Mouse (Mus musculus): Measurements from ENCODE around the gene Traf7.

Gene Traf7

DNA sequence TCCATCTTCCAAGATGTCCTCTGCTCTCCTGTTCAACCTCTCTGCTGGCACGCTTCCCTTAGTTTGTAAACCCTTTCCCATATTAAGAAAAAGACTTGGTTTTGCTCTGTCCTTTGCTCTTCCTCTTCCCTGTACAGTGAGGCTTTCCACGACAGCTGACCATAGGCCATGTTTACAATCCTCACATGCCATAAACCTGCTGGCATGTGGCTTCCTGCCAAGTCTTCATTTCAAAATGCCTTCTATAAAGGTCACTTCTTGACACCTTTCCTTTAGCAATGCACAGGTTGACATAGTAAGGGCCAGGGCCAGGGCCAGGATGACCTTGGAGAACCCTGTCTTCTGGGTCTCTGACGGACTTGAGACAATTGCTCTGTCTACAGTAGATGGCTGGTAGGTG is 18.5 kb upstream of the Traf7 start:
- no peak for DNase-seq (ENCODE audit: extremely low read depth, low read depth)

DNA sequence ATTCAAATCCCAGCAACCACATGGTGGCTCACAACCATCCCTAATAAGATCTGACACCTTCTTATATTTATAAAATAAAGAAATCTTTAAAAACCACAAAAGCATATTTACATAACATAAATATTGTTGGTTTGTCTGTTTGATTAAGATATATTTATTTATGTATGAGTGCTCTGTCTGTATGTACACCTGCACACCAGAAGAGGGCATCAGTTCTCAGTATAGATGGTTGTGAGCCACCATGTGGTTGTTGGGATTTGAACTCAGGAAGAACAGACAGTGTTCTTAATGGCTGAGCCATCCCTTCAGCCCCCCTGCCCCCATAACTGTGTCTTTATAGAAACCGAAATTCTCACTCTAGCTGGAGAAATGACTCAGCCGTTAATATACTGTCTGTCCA is 17.5 kb upstream of the Traf7 start:
- DNase-seq (ENCODE audit: extremely low read depth, low read depth), result no peak

- DNase-seq (ENCODE audit: extremely low read depth, low read depth), result no peak
Measured at GRCm38 (mm10) chr17:24544613-24545012, 16.9 kb upstream of the Traf7 start.

- DNase-seq (ENCODE audit: extremely low read depth, low read depth), result no peak
Measured at GRCm38 (mm10) chr17:24540375-24540774, 12.6 kb upstream of the Traf7 start.

- DNase-seq (ENCODE audit: extremely low read depth, low read depth), result no peak
Measured at GRCm38 (mm10) chr17:24538950-24539349, 11.2 kb upstream of the Traf7 start.

DNA sequence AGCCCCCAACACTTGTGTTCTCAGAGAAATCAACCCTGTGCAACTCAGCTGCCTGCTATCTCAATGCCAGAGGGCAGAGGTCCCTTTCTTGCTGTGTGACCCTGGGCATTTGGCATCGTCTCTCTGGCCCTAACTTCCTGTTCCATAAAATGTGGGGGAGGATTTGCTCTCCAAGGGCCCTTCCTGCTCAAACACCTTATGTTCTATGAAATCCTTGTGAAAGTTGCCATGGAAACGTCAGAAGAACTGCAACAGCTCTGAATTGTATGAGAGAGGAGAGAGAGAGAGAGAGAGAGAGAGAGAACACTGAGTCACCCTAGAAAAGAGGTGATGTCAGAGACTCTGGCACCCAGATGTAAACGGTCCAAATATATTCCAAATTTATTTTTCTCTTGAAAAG is 9.8 kb upstream of the Traf7 start:
- DNase-seq (ENCODE audit: extremely low read depth, low read depth), result no peak

- no peak for DNase-seq (ENCODE audit: extremely low read depth, low read depth)
Measured at GRCm38 (mm10) chr17:24535300-24535699, 7.6 kb upstream of the Traf7 start.

DNA sequence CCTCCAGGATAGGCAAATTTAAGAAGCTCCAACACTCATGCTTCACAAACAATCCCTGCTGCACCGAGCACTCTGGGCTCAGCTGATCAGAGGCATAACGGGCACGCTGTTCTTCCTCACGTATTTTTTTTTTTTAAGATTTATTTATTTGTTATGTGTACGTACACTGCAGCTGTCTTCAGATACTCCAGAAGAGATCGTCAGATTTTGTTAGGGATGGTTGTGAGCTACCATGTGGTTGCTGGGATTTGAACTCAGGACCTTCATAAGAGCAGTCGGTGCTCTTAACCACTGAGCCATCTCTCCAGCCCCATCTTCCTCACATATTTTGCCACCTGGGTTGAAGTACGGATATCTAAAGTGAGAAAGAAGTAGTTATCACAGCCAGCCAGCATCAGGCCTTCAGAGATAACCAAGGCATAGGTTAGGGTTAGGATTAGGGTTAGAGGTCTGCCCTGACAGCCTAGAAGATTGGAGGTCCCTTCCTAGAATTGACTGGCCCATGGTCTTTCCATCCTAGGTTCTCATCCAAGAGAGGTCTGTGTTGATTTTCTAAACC is 6.5 kb upstream of the Traf7 start, which contains the start of gene Rab26:
TSS of gene Rab26 (minus strand) at position 51 of the 559 bp plus-strand sequence.
- DNase-seq (ENCODE audit: extremely low read depth, low read depth), result no peak

GRCm38 (mm10) chr17:24533099-24533992 is 5.6 kb upstream of the Traf7 start:
- peak; percentile 77 for DNase-seq (ENCODE audit: extremely low read depth, low read depth)

- no peak for DNase-seq (ENCODE audit: extremely low read depth, low read depth)
Measured at GRCm38 (mm10) chr17:24532045-24532444, 4.3 kb upstream of the Traf7 start.

- DNase-seq (ENCODE audit: extremely low read depth, low read depth), result no peak
Measured at GRCm38 (mm10) chr17:24531064-24531463, 3.3 kb upstream of the Traf7 start.

DNA sequence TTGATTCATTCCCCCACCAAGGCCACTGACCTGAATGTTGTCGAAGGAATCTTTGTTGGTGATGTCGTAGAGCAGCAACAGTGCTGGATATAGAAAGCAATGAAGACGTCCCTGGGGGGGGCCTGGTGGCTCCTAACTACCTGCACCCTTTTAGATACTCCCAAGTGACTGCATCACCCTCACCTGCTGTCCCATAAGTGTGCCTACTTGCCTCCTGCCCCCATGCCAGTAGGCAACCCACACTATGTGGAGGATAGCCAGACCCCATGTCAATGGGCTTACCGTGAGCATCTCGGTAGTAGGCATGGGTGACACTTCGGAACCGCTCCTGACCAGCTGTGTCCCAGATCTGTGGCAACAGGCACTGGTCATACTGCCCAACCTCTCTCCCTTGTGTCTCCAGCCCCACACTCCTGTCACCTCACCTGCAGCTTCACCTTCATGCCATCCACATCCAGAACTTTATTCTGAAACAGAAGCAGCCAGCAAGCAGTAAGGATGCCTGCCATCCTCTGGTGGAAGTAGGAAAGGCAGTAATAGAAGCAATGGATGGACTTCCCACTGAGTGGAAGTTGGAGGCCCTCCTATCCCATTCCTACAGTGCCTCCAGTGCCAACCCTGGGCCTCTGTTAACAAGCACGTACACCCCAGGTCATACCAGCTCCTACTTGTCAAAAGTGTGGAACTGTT is 2.8 kb upstream of the Traf7 start:
- no peak for DNase-seq (ENCODE audit: extremely low read depth, low read depth)

GRCm38 (mm10) chr17:24529883-24530282 is 2.1 kb upstream of the Traf7 start:
- DNase-seq (ENCODE audit: extremely low read depth, low read depth), result no peak

- DNase-seq (ENCODE audit: extremely low read depth, low read depth), result no peak
Measured at GRCm38 (mm10) chr17:24529007-24529451, 1.3 kb upstream of the Traf7 start.

GRCm38 (mm10) chr17:24528560-24528918 is 801 bp upstream of the Traf7 start:
- DNase-seq (ENCODE audit: extremely low read depth, low read depth), result no peak

DNA sequence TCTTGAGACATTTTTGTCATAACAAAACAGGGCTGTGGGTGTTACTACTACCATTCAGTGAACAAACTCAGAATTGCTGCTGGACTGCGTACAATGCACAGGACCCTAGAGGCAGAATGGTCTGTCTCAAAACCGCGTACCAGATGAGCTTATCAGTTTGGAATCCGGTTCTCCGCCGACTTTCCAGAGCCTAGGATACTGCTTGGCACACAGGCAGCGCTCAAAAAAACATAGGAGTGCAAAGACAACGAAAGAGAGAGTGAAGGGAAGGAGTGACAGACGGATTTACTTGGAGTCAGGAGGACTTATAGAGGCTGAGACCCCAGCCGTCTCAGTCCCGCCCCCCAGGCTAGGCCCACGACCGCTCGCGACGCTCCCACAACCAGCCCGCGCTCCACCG is 423 bp downstream of the Traf7 start:
- no peak for DNase-seq (ENCODE audit: extremely low read depth, low read depth)

GRCm38 (mm10) chr17:24524734-24525133 is 3.0 kb downstream of the Traf7 start:
- DNase-seq (ENCODE audit: extremely low read depth, low read depth), result no peak

DNA sequence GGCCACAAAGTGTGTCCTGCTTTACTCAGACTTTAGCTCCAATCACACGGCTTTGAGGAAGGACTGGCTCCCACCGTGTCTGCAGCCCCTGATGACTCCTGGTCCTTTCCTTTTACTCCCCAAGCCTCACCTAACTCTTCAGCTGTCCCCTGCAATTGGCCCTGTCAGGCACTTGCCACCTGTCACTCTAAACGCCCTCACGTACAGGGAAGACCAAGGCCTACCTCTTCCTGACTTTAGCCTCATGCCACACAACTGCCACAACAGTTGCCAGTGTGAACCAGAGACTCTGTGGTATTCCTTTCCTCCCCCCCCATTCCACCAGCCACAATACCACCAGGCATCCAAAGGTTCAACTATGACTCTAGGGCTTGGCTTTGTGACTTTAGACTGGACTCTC is 7.3 kb downstream of the Traf7 start:
- DNase-seq (ENCODE audit: extremely low read depth, low read depth), result no peak

GRCm38 (mm10) chr17:24514270-24515257 is 13.2 kb downstream of the Traf7 start:
- no peak for DNase-seq (ENCODE audit: extremely low read depth, low read depth)

DNA sequence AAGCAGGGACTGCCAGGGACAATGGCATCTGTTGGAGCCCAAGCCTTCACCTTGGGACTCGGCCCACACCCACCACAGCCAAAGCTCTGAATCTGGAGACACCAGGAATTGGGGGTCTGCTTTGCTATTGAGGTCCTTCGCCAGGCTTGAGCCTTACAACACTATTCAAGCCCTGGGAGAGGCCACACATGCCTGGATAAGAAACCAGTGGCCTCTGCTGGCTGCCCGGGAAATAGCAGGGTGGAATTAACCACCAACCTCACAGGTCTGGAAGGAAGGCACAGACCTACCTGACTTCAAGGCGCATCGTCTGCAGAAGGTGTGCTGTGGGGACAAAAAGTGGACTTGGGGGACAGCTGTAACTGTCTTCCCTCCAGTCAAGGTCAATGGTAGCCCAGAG is 14.1 kb downstream of the Traf7 start:
- no peak for DNase-seq (ENCODE audit: extremely low read depth, low read depth)

- no peak for DNase-seq (ENCODE audit: extremely low read depth, low read depth)
Measured at GRCm38 (mm10) chr17:24507806-24508460, 19.8 kb downstream of the Traf7 start.

Measured in MEL-GATA-1-ER (cell line).